Mouse (Mus musculus) cortical plate, adult 2 months (tissue): ENCODE results near the gene Ccdc32. TPM values are rescaled to one million over a fixed set of nuclear protein-coding genes. Genes with fewer than 3 reads are reported as not detected.
"Not testable (repeated sequence)": the region's sequence is repeated elsewhere in the genome, so short reads cannot be mapped to it uniquely, and the experiment has no call there.

Experiments
- H3K27ac ChIP-seq: fragments of 200-500 bp; 2 replicates; pipeline ENCODE4 v1.5.1; 2012; ENCODE audit warnings: low read length, control low read depth, inconsistent platforms; ENCODE audit not compliant: insufficient read depth
- H3K4me1 ChIP-seq: fragments of 200-500 bp; 2 replicates; pipeline ENCODE4 v1.6.1; 2011; ENCODE audit warnings: low read length; ENCODE audit not compliant: control insufficient read depth, insufficient read depth
- H3K4me3 ChIP-seq: fragments of 200-500 bp; 2 replicates; pipeline ENCODE4 v1.5.1; 2011; ENCODE audit warnings: mild to moderate bottlenecking, low read length, control low read depth; ENCODE audit not compliant: insufficient read depth
- CTCF ChIP-seq: fragments of 200-500 bp; IDR thresholded peaks from 2 replicates; pipeline ENCODE4 v1.5.1; 2011; ENCODE audit warnings: mild to moderate bottlenecking, control low read depth, low read length; ENCODE audit not compliant: insufficient read depth; ENCODE audit errors: extremely low read depth
- POLR2A ChIP-seq: fragments of 200-500 bp; IDR thresholded peaks from 2 replicates; pipeline ENCODE4 v1.6.1; 2011; ENCODE audit warnings: mild to moderate bottlenecking, low read length, control low read depth; ENCODE audit not compliant: insufficient read depth; ENCODE audit errors: extremely low read depth
- polyA plus RNA-seq: library from polyadenylated mRNA; depleted of rRNA; stranded (reverse); fragments of >200 nt; gene quantifications from 2 replicates; pipeline ENCODE4 v1.2.3, GENCODE M21; 2012

The Ccdc32 gene
- polyA plus RNA-seq, 1 experiment = 45.1 TPM

GRCm38 (mm10) chr2:119017647-119018046, 11.5 kb downstream of the Ccdc32 start:
- Histone ChIP-seq H3K27ac (no peak overlapping the region), H3K4me1 (0 out of 2 replicates have a peak, but pooled peaks cover 2% of the 10 kb centered on the region), H3K4me3 (no peak overlapping the region)
- TF ChIP-seq POLR2A = no peak
- no peak for TF ChIP-seq CTCF

GRCm38 (mm10) chr2:119016312-119016711, 12.9 kb downstream of the Ccdc32 start:
- H3K27ac ChIP-seq, H3K4me1 ChIP-seq, H3K4me3 ChIP-seq: not testable (repeated sequence)

GRCm38 (mm10) chr2:119015604-119016180, 13.5 kb downstream of the Ccdc32 start:
- no peak overlapping the region for H3K4me3 ChIP-seq
- 0 out of 2 replicates have a peak, but pooled peaks cover 2% of the 10 kb centered on the region for H3K4me1 ChIP-seq
- TF ChIP-seq CTCF (no peak), POLR2A (no peak)
- H3K27ac ChIP-seq = no peak overlapping the region

GRCm38 (mm10) chr2:119014989-119015388, 14.2 kb downstream of the Ccdc32 start:
- H3K4me3 ChIP-seq = no peak overlapping the region
- H3K27ac ChIP-seq = no peak overlapping the region
- TF ChIP-seq POLR2A (no peak), CTCF (no peak)
- H3K4me1 ChIP-seq = 0 out of 2 replicates have a peak, but pooled peaks cover 2% of the 10 kb centered on the region

GRCm38 (mm10) chr2:119009376-119009775, 19.8 kb downstream of the Ccdc32 start:
- TF ChIP-seq POLR2A (no peak), CTCF (no peak)
- Histone ChIP-seq H3K4me3 (no peak overlapping the region), H3K4me1 (no peaks in the 10 kb centered on the region), H3K27ac (no peak overlapping the region)

- no peak overlapping the region for H3K4me3 ChIP-seq
- H3K4me1 ChIP-seq = no peaks in the 10 kb centered on the region
- no peak for TF ChIP-seq POLR2A
- no peak for TF ChIP-seq CTCF
- H3K27ac ChIP-seq = no peak overlapping the region
These were observed 22.3 kb downstream of the Ccdc32 start for GRCm38 (mm10) chr2:119006886-119007285.

- no peak overlapping the region for H3K4me3 ChIP-seq
- no peak for TF ChIP-seq POLR2A
- TF ChIP-seq CTCF = no peak
- H3K27ac ChIP-seq = no peak overlapping the region
- peaks cover 2% of the 10 kb centered on the region for H3K4me1 ChIP-seq
These were observed 30.1 kb downstream of the Ccdc32 start for GRCm38 (mm10) chr2:118999025-118999639.

- H3K27ac ChIP-seq = no peak overlapping the region
- no peak overlapping the region for H3K4me3 ChIP-seq
- peaks cover 2% of the 10 kb centered on the region for H3K4me1 ChIP-seq
- TF ChIP-seq POLR2A (no peak), CTCF (no peak)
These were observed 30.9 kb downstream of the Ccdc32 start for GRCm38 (mm10) chr2:118998115-118998866.

- Histone ChIP-seq H3K27ac (no peak overlapping the region), H3K4me1 (peaks cover 2% of the 10 kb centered on the region), H3K4me3 (no peak overlapping the region)
- TF ChIP-seq CTCF (no peak), POLR2A (no peak)
These were observed 32.4 kb downstream of the Ccdc32 start for GRCm38 (mm10) chr2:118996798-118997105.

- no peak overlapping the region for H3K27ac ChIP-seq
- H3K4me1 ChIP-seq = peaks cover 2% of the 10 kb centered on the region
- TF ChIP-seq CTCF (no peak), POLR2A (no peak)
These were observed 33.0 kb downstream of the Ccdc32 start for GRCm38 (mm10) chr2:118995919-118996797.

More at GRCm38 (mm10) chr2:118995919-118996797, 33.0 kb downstream of the Ccdc32 start:
- H3K4me3 ChIP-seq = no peak overlapping the region
